Mouse (Mus musculus): ENCODE measurements around the gene Dgcr8.

- TF ChIP-seq MAFK (IDR thresholded peaks at IDR 0.05; ENCODE audit: insufficient read depth, low read depth, low read length): no peak
- no peak for TF ChIP-seq ZC3H11A (IDR thresholded peaks at IDR 0.05; ENCODE audit: borderline replicate concordance, low read depth, low read length)
- TF ChIP-seq CHD2 (IDR thresholded peaks at IDR 0.05; ENCODE audit: low read depth, low read length): no peak
- no peak for TF ChIP-seq ZNF384 (IDR thresholded peaks at IDR 0.05; ENCODE audit: low read depth, low read length)
- no peak for TF ChIP-seq HCFC1 (IDR thresholded peaks at IDR 0.05; ENCODE audit: borderline replicate concordance, insufficient read depth, low read length)
These were observed 35.2 kb downstream of the Dgcr8 start for GRCm38 (mm10) chr16:18253866-18254265.

All from ES-E14 (cell line).